Comparison of ENCODE assay signal across 22 mouse cellular contexts in genomic region chr11:117532374-117532773, GRCm38 (mm10). TPM values are rescaled to one million over a fixed set of nuclear protein-coding genes. Genes with fewer than 3 reads are reported as not detected.
DNase-seq lines count a peak whose midpoint lies in the region; ATAC-seq and TF ChIP-seq lines count a peak whose summit lies in the region.
"Had no signal": no experiment of that assay in that cellular context is flagged by ENCODE, and none has a peak within 500 bp of the region (broad histone marks: within the 10 kb centered on the region; RNA-seq: fewer than 3 reads in every experiment).

No protein-coding gene starts in this region.

- 32% methylated on average over 10 of the region's 10 CpGs for WGBS in hindbrain, embryonic 10.5 days
- WGBS in hindbrain, embryonic 11.5 days, result 24% methylated on average over 10 of the region's 10 CpGs
- WGBS in midbrain, embryonic 11.5 days, result 20% methylated on average over 10 of the region's 10 CpGs
- WGBS in midbrain, postnatal 0 days, result 20% methylated on average over 10 of the region's 10 CpGs
- 66% methylated on average over 10 of the region's 10 CpGs for WGBS in limb, embryonic 10.5 days

- no peaks in the 10 kb centered on the region for H3K36me3 ChIP-seq in hindbrain, embryonic 10.5 days
- H3K36me3 ChIP-seq in hindbrain, embryonic 11.5 days (ENCODE audit: control insufficient read depth, insufficient read depth, low read length), result no peaks in the 10 kb centered on the region
- H3K36me3 ChIP-seq in midbrain, embryonic 11.5 days (ENCODE audit: control insufficient read depth, insufficient read depth, low read length), result no peaks in the 10 kb centered on the region
- no peaks in the 10 kb centered on the region for H3K36me3 ChIP-seq in midbrain, postnatal 0 days (ENCODE audit: insufficient read depth, low read length)
- no peaks in the 10 kb centered on the region for H3K36me3 ChIP-seq in limb, embryonic 10.5 days
- H3K36me3 ChIP-seq: embryonic facial prominence, embryonic 12.5 days; forebrain, embryonic 15.5 days; heart, embryonic 10.5 days; intestine, embryonic 15.5 days had no signal

- DNase-seq in hindbrain, embryonic 10.5 days (ENCODE audit: low spot score), result peak; percentile 17
- no peak for DNase-seq in hindbrain, embryonic 11.5 days (ENCODE audit: low spot score)
- peak; percentile 88 for DNase-seq in midbrain, embryonic 11.5 days (ENCODE audit: low spot score, missing footprints)
- DNase-seq in midbrain, postnatal 0 days (ENCODE audit: low spot score), result no peak
- DNase-seq in limb, embryonic 10.5 days (ENCODE audit: low spot score), result no peak
- peak; percentile 75 for DNase-seq in retina, postnatal 1 day
- DNase-seq in liver, result no peak
- DNase-seq: adrenal gland, adult 8-10 months; adrenal gland, postnatal 36 days; cerebellum, adult 11 months; cerebellum, adult 8-10 months; cerebellum, postnatal 25 days; gastrocnemius, postnatal 10 days; heart, adult 18-20 months; heart, postnatal 10 days; heart, postnatal 4 days had no signal

- H3K4me1 ChIP-seq in hindbrain, embryonic 10.5 days (replicated peaks), result peaks cover 52% of the 10 kb centered on the region
- no peaks in the 10 kb centered on the region; the same call in 1 of the 2 replicates for H3K4me1 ChIP-seq in hindbrain, embryonic 11.5 days (replicated peaks; ENCODE audit: control insufficient read depth, insufficient read depth, low read length)
- peaks cover 5% of the 10 kb centered on the region for H3K4me1 ChIP-seq in midbrain, embryonic 11.5 days (ENCODE audit: control insufficient read depth, insufficient read depth, low read length)
- peaks cover 3% of the 10 kb centered on the region; the same call in 1 of the 2 replicates for H3K4me1 ChIP-seq in midbrain, postnatal 0 days (ENCODE audit: insufficient read depth, low read length)
- H3K4me1 ChIP-seq in limb, embryonic 10.5 days, result peaks cover 34% of the 10 kb centered on the region
- H3K4me1 ChIP-seq: embryonic facial prominence, embryonic 12.5 days; heart, embryonic 10.5 days; intestine, embryonic 15.5 days had no signal

- no peak for ATAC-seq in hindbrain, embryonic 11.5 days (ENCODE audit: low FRiP score)
- ATAC-seq in midbrain, embryonic 11.5 days (ENCODE audit: low FRiP score), result no peak
- ATAC-seq in midbrain, postnatal 0 days (ENCODE audit: low FRiP score), result no peak
- ATAC-seq: forebrain, embryonic 15.5 days; intestine, embryonic 15.5 days had no signal

- H3K27ac ChIP-seq in hindbrain, embryonic 10.5 days, result peak overlapping the region; percentile 37; the same call in 1 of the 2 replicates
- no peak overlapping the region for H3K27ac ChIP-seq in hindbrain, embryonic 11.5 days (ENCODE audit: low read depth, low read length)
- H3K27ac ChIP-seq in midbrain, embryonic 11.5 days (ENCODE audit: low read depth, low read length), result no peak overlapping the region
- H3K27ac ChIP-seq in midbrain, postnatal 0 days (ENCODE audit: low read depth, low read length), result no peak overlapping the region
- peak overlapping the region; percentile 19; the same call in 1 of the 2 replicates for H3K27ac ChIP-seq in limb, embryonic 10.5 days
- H3K27ac ChIP-seq: embryonic facial prominence, embryonic 12.5 days; forebrain, embryonic 15.5 days; heart, embryonic 10.5 days; intestine, embryonic 15.5 days had no signal

- H3K4me3 ChIP-seq in hindbrain, embryonic 10.5 days, result no peak overlapping the region
- H3K4me3 ChIP-seq in hindbrain, embryonic 11.5 days (ENCODE audit: low read depth, low read length), result no peak overlapping the region
- no peak overlapping the region for H3K4me3 ChIP-seq in midbrain, embryonic 11.5 days (ENCODE audit: low read depth, low read length)
- no peak overlapping the region for H3K4me3 ChIP-seq in midbrain, postnatal 0 days (ENCODE audit: low read depth, low read length)
- H3K4me3 ChIP-seq in limb, embryonic 10.5 days, result no peak overlapping the region
- H3K4me3 ChIP-seq: embryonic facial prominence, embryonic 12.5 days; forebrain, embryonic 15.5 days; heart, embryonic 10.5 days; intestine, embryonic 15.5 days had no signal

- H3K27me3 ChIP-seq in hindbrain, embryonic 10.5 days (ENCODE audit: insufficient read depth, poor library complexity, severe bottlenecking), result peaks cover 7% of the 10 kb centered on the region; the same call in 1 of the 2 replicates
- H3K27me3 ChIP-seq in hindbrain, embryonic 11.5 days (ENCODE audit: control insufficient read depth, insufficient read depth, low read length), result no peaks in the 10 kb centered on the region
- H3K27me3 ChIP-seq in midbrain, embryonic 11.5 days (ENCODE audit: control insufficient read depth, insufficient read depth, low read length), result no peaks in the 10 kb centered on the region
- no peaks in the 10 kb centered on the region for H3K27me3 ChIP-seq in midbrain, postnatal 0 days (ENCODE audit: insufficient read depth, low read length)
- H3K27me3 ChIP-seq in limb, embryonic 10.5 days (ENCODE audit: low read depth, poor library complexity, severe bottlenecking), result peaks cover 13% of the 10 kb centered on the region; the same call in 1 of the 2 replicates
- H3K27me3 ChIP-seq: CH12.LX; embryonic facial prominence, embryonic 12.5 days; forebrain, embryonic 15.5 days; intestine, embryonic 15.5 days had no signal

- no peak for TF ChIP-seq CTCF in midbrain, postnatal 0 days (IDR thresholded peaks at IDR 0.05)

- no peak overlapping the region for H3K4me2 ChIP-seq in hindbrain, embryonic 11.5 days (replicated peaks; ENCODE audit: low read depth, low read length)
- no peak overlapping the region for H3K4me2 ChIP-seq in midbrain, embryonic 11.5 days
- H3K4me2 ChIP-seq in midbrain, postnatal 0 days (ENCODE audit: low read depth, low read length, poor library complexity, severe bottlenecking), result no peak overlapping the region
- H3K4me2 ChIP-seq: embryonic facial prominence, embryonic 12.5 days; forebrain, embryonic 15.5 days; intestine, embryonic 15.5 days had no signal

- no peaks in the 10 kb centered on the region for H3K9me3 ChIP-seq in hindbrain, embryonic 10.5 days
- no peaks in the 10 kb centered on the region for H3K9me3 ChIP-seq in hindbrain, embryonic 11.5 days (ENCODE audit: control insufficient read depth, low read length)
- H3K9me3 ChIP-seq in midbrain, embryonic 11.5 days (ENCODE audit: control insufficient read depth, low read length), result no peaks in the 10 kb centered on the region
- H3K9me3 ChIP-seq in midbrain, postnatal 0 days (ENCODE audit: low read length), result no peaks in the 10 kb centered on the region
- no peaks in the 10 kb centered on the region for H3K9me3 ChIP-seq in limb, embryonic 10.5 days (replicated peaks)
- H3K9me3 ChIP-seq: embryonic facial prominence, embryonic 12.5 days; forebrain, embryonic 15.5 days; heart, embryonic 10.5 days; intestine, embryonic 15.5 days had no signal

- H3K9ac ChIP-seq in hindbrain, embryonic 11.5 days (ENCODE audit: low read depth, low read length), result no peak overlapping the region
- H3K9ac ChIP-seq in midbrain, embryonic 11.5 days (ENCODE audit: low read length), result no peak overlapping the region
- H3K9ac ChIP-seq in midbrain, postnatal 0 days (replicated peaks; ENCODE audit: low read length, poor library complexity, severe bottlenecking), result no peak overlapping the region
- H3K9ac ChIP-seq: embryonic facial prominence, embryonic 12.5 days; forebrain, embryonic 15.5 days; intestine, embryonic 15.5 days had no signal

RNA-seq across cellular contexts. Expression of gene Gm11733, which starts 48.2 kb away (rescaled TPM):
- not detected in 2 replicates for polyA plus RNA-seq in hindbrain, embryonic 10.5 days (2016; fragmentation: Nextera tagmentation; extraction: Ambion mirVana)
- not detected in 2 replicates for polyA plus RNA-seq in hindbrain, embryonic 11.5 days (2014; fragmentation: Nextera tagmentation; extraction: Ambion mirVana)
- 0.25 TPM in 1 of 2 replicates, not detected in the other for polyA plus RNA-seq in midbrain, embryonic 11.5 days (2014; fragmentation: Nextera tagmentation; extraction: Ambion mirVana)
- total RNA-seq in midbrain, postnatal 0 days (2014; rRNA removed), result 0.38 TPM in 1 of 2 replicates, not detected in the other
- polyA plus RNA-seq in midbrain, postnatal 0 days (2015; fragmentation: Nextera tagmentation; extraction: Ambion mirVana), result 0.07 TPM in 1 of 2 replicates, not detected in the other
- polyA plus RNA-seq in limb, embryonic 10.5 days (2016; fragmentation: Nextera tagmentation; extraction: Ambion mirVana), result not detected in 2 replicates
- total RNA-seq: adrenal gland, adult 8-10 months; adrenal gland, postnatal 36 days; CH12.LX; gastrocnemius, postnatal 10 days; gastrocnemius, postnatal 4 days; heart, adult 18-20 months; heart, postnatal 10 days; heart, postnatal 4 days had no signal
- polyA plus RNA-seq: embryonic facial prominence, embryonic 12.5 days; forebrain, embryonic 15.5 days; heart, embryonic 10.5 days; intestine, embryonic 15.5 days had no signal

Comparison
In these comparisons a context has a peak if more than half of its experiments do, and no peak if none do; other contexts are left out.
1. DNase-seq: peak in hindbrain, embryonic 10.5 days (single experiment), midbrain, embryonic 11.5 days (single experiment) and retina, postnatal 1 day (single experiment); none in hindbrain, embryonic 11.5 days (single experiment), midbrain, postnatal 0 days (single experiment), limb, embryonic 10.5 days (single experiment) and liver (single experiment).
2. H3K27ac ChIP-seq: peak in hindbrain, embryonic 10.5 days (single experiment) and limb, embryonic 10.5 days (single experiment); none in hindbrain, embryonic 11.5 days (single experiment), midbrain, embryonic 11.5 days (single experiment) and midbrain, postnatal 0 days (single experiment).